Mouse (Mus musculus) intestine, postnatal 0 days (tissue): ENCODE data around the gene Afdn. TPM values are rescaled to one million over a fixed set of nuclear protein-coding genes. Genes with fewer than 3 reads are reported as not detected.

Experiments used
- ATAC-seq: fragments of 200-750 bp; cut with Nextera tagmentation; 2 replicates; pipeline ENCODE4 v1.8.0; 2017; ENCODE audit warnings: mild to moderate bottlenecking, moderate TSS enrichment, moderate library complexity
- H3K27ac ChIP-seq: fragments of 300-500 bp; sonication (generic); 2 replicates; pipeline ENCODE4 v1.5.1; 2014; ENCODE audit warnings: mild to moderate bottlenecking, low read depth, low read length, moderate library complexity
- H3K27me3 ChIP-seq: fragments of 300-500 bp; sonication (generic); replicated peaks from 2 replicates; pipeline ENCODE4 v1.6.1; 2014; ENCODE audit warnings: low read length, mixed read lengths; ENCODE audit not compliant: control insufficient read depth, insufficient read depth
- H3K36me3 ChIP-seq: fragments of 300-500 bp; sonication (generic); 2 replicates; pipeline ENCODE4 v1.6.1; 2014; ENCODE audit warnings: mild to moderate bottlenecking, moderate library complexity; ENCODE audit not compliant: control insufficient read depth, insufficient read depth
- H3K4me1 ChIP-seq: fragments of 300-500 bp; sonication (generic); replicated peaks from 2 replicates; pipeline ENCODE4 v1.6.1; 2014; ENCODE audit warnings: antibody characterized with exemption, low read length, mixed read lengths; ENCODE audit not compliant: control insufficient read depth, insufficient read depth
- H3K4me2 ChIP-seq: fragments of 300-500 bp; sonication (generic); replicated peaks from 2 replicates; pipeline ENCODE4 v1.6.1; 2014; ENCODE audit warnings: low read depth, mild to moderate bottlenecking, moderate library complexity
- H3K4me3 ChIP-seq: fragments of 300-500 bp; sonication (generic); 2 replicates; pipeline ENCODE4 v1.5.1; 2014; ENCODE audit warnings: low read depth, low read length
- H3K9ac ChIP-seq: fragments of 300-500 bp; sonication (generic); 2 replicates; pipeline ENCODE4 v1.6.1; 2014; ENCODE audit warnings: mild to moderate bottlenecking, low read depth, low read length
- H3K9me3 ChIP-seq: fragments of 300-500 bp; sonication (generic); 2 replicates; pipeline ENCODE4 v1.6.1; 2016; ENCODE audit warnings: mixed run types; ENCODE audit not compliant: control insufficient read depth
- CTCF ChIP-seq: sonication (generic); IDR thresholded peaks from 2 replicates; pipeline ENCODE4 v1.5.1; 2016; ENCODE audit warnings: low read depth, mild to moderate bottlenecking, control low read depth, antibody characterized with exemption, moderate library complexity
- WGBS: fragments of 180-500 bp; shearing (Covaris S2); extraction: QIAGEN DNeasy Blood & Tissue Kit; methylation state at CpG from one replicate; pipeline ENCODE4 v1.1.7; 2014; 5-methylcytosine and 5-hydroxymethylcytosine counted together
- polyA plus RNA-seq: library from polyadenylated mRNA; unstranded; fragments of >200 nt; fragmentation: Nextera tagmentation; extraction: Ambion mirVana; gene quantifications from 2 replicates; pipeline ENCODE4 v1.2.1, GENCODE M21; 2015

Afdn gene
- polyA plus RNA-seq, 1 experiment from 2014 or later, result 67.1 TPM

GRCm38 (mm10) chr17:13802836-13803408, 42.6 kb downstream of the Afdn start:
- Histone ChIP-seq H3K36me3 (peaks cover 7% of the 10 kb centered on the region; the same call in 1 of the 2 replicates), H3K4me1 (no peaks in the 10 kb centered on the region), H3K9me3 (no peaks in the 10 kb centered on the region), H3K4me2 (no peak overlapping the region), H3K4me3 (no peak overlapping the region), H3K9ac (no peak overlapping the region), H3K27ac (no peak overlapping the region), H3K27me3 (no peaks in the 10 kb centered on the region)
- ATAC-seq, result no peak
- WGBS, result 90% methylated on average over 2 of the region's 2 CpGs
- no peak for TF ChIP-seq CTCF

GRCm38 (mm10) chr17:13806016-13806415, 45.7 kb downstream of the Afdn start:
- no peak for TF ChIP-seq CTCF
- Histone ChIP-seq H3K36me3 (peaks cover 17% of the 10 kb centered on the region), H3K4me2 (no peak overlapping the region), H3K27me3 (no peaks in the 10 kb centered on the region), H3K4me1 (no peaks in the 10 kb centered on the region), H3K4me3 (no peak overlapping the region), H3K27ac (no peak overlapping the region), H3K9me3 (no peaks in the 10 kb centered on the region), H3K9ac (no peak overlapping the region)
- no peak for ATAC-seq
- WGBS, result 89% methylated on average over 1 of the region's 1 CpGs

DNA sequence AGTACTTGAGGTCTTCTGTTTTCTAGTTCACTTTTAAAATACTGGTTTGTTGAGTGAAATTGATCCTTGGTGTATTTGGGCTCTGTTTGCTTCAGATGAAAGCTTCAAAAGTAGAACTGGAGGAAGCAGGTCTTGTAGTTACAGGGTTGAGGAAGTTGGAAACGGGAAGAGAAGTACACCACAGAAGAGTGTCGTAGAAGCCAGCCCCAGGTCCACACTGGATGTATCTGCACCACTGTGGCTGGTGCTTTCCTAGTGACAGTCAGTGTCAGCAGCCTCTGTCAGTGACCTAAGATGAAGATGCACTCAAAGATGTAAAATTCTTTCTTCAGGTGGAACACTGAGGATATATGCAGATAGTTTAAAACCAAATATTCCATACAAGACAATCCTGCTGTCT, 57.5 kb downstream of the Afdn start:
- Histone ChIP-seq H3K27me3 (no peaks in the 10 kb centered on the region), H3K4me1 (0 out of 2 replicates have a peak, but pooled peaks cover 2% of the 10 kb centered on the region), H3K9ac (no peak overlapping the region), H3K27ac (no peak overlapping the region), H3K4me2 (no peak overlapping the region), H3K4me3 (no peak overlapping the region), H3K36me3 (no peaks in the 10 kb centered on the region; the same call in 1 of the 2 replicates), H3K9me3 (no peaks in the 10 kb centered on the region)
- ATAC-seq, result no peak
- TF ChIP-seq CTCF, result no peak
- 88% methylated on average over 2 of the region's 2 CpGs for WGBS

DNA sequence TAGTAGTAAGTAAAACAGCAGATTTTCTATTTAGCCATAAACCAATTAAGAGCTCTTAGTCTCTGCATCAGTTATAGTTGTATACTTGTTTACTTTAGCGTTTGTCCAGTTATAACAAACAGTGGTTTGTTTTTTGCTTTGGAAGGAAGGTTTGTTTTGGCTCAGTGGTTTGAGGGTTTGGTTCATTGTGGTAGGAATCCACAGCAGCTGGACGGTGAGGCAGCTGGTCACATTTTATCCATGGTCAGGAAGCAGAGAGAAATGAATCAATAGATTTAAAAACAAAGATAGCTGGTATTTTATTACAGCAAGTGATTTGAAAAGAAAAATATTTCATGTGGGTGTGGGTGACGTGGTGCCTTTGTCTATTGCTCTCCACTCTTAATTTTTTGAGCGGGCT, 59.0 kb downstream of the Afdn start:
- Histone ChIP-seq H3K27ac (no peak overlapping the region), H3K9me3 (no peaks in the 10 kb centered on the region), H3K4me1 (0 out of 2 replicates have a peak, but pooled peaks cover 2% of the 10 kb centered on the region), H3K4me2 (no peak overlapping the region), H3K4me3 (no peak overlapping the region), H3K27me3 (no peaks in the 10 kb centered on the region), H3K36me3 (no peaks in the 10 kb centered on the region; the same call in 1 of the 2 replicates), H3K9ac (no peak overlapping the region)
- ATAC-seq, result no peak
- no peak for TF ChIP-seq CTCF
- 81% methylated on average over 4 of the region's 4 CpGs for WGBS

DNA sequence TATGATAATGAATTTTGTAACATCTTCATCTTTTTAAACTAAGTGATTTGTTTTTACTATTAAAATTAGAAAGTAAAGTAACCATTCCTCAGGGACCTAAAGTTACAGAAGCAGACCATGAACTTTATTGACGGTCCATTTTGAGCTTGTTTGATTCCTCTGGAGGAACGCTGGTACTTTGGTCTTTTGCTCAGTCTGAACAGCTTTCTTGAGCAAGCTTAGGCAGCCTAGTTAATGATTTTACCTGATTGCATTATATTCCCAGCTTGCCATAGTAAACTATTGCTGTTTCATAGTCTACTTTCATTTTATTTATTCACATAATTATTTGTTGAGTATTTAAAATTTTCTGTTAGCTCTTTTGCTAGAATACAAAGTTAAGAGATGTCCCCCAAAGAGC, 60.3 kb downstream of the Afdn start:
- Histone ChIP-seq H3K36me3 (no peaks in the 10 kb centered on the region; the same call in 1 of the 2 replicates), H3K27me3 (no peaks in the 10 kb centered on the region), H3K4me3 (no peak overlapping the region), H3K4me1 (0 out of 2 replicates have a peak, but pooled peaks cover 2% of the 10 kb centered on the region), H3K9me3 (no peaks in the 10 kb centered on the region), H3K4me2 (no peak overlapping the region), H3K9ac (no peak overlapping the region), H3K27ac (no peak overlapping the region)
- TF ChIP-seq CTCF, result no peak
- no peak for ATAC-seq
- 39% methylated on average over 2 of the region's 2 CpGs for WGBS

GRCm38 (mm10) chr17:13825421-13825820, 65.1 kb downstream of the Afdn start:
- no peak for ATAC-seq
- 0 out of 2 replicates have a peak, but pooled peaks cover 2% of the 10 kb centered on the region for H3K4me1 ChIP-seq
- no peak overlapping the region for H3K4me3 ChIP-seq
- peaks cover 3% of the 10 kb centered on the region for H3K36me3 ChIP-seq
- no peak for TF ChIP-seq CTCF
- H3K4me2 ChIP-seq, result no peak overlapping the region
- no peak overlapping the region for H3K9ac ChIP-seq
- no peaks in the 10 kb centered on the region for H3K27me3 ChIP-seq
- 68% methylated on average over 2 of the region's 2 CpGs for WGBS
- no peaks in the 10 kb centered on the region for H3K9me3 ChIP-seq
- H3K27ac ChIP-seq, result no peak overlapping the region

GRCm38 (mm10) chr17:13830234-13830633, 69.9 kb downstream of the Afdn start:
- no peaks in the 10 kb centered on the region for H3K27me3 ChIP-seq
- no peak overlapping the region for H3K27ac ChIP-seq
- TF ChIP-seq CTCF, result no peak
- H3K36me3 ChIP-seq, result peaks cover 25% of the 10 kb centered on the region
- no peak overlapping the region for H3K9ac ChIP-seq
- ATAC-seq, result no peak
- no peak overlapping the region for H3K4me3 ChIP-seq
- no peak overlapping the region for H3K4me2 ChIP-seq
- no peaks in the 10 kb centered on the region for H3K9me3 ChIP-seq
- WGBS, result 95% methylated on average over 1 of the region's 1 CpGs
- no peaks in the 10 kb centered on the region for H3K4me1 ChIP-seq
